Mouse (Mus musculus): ENCODE results near the gene Plagl1. TPM values are rescaled to one million over a fixed set of nuclear protein-coding genes. Genes with fewer than 3 reads are reported as not detected.

The Plagl1 gene
- total and polyA plus RNA-seq, 3 experiments = 0.48 to 1.7 (median 0.87) TPM

DNA sequence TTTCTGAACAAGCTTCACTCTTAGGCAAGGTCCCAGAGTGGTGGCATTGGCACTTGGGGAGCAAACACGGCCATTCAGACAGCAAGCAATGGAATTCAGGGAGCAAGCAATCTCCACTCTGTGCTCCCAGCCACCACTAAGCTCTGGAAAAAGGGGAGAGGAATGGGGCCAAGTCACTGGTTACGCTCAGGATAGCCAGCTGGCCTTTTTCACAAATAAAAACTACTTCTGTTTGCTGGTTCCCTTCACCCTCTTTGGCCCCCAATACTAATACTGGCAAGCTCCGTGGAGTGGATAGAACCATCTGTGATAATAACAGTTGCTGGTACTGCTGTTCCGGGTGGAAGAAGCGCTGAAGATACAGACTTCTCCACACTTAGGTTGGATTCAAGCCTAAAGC is 91.0 kb downstream of the Plagl1 start:
- Histone ChIP-seq H3K4me3 (replicated peaks in 1 of 3; ENCODE audit: low read depth in 2 of 3, low read length in 2 of 3, poor library complexity in 1 of 3) (no peak overlapping the region), H3K79me2 (replicated peaks; ENCODE audit: control insufficient read depth, extremely low read depth, insufficient read depth, poor library complexity, severe bottlenecking) (no peaks in the 10 kb centered on the region), H3K27me3 (replicated peaks) (no peaks in the 10 kb centered on the region), H3K4me1 (ENCODE audit: control insufficient read depth in 1 of 2, insufficient read depth in 2 of 2) (peaks cover 0 to 8% of the 10 kb centered on the region in 2 experiments; a peak in 2 of 4 replicates), H3K9me3 (replicated peaks; ENCODE audit: low read length) (no peaks in the 10 kb centered on the region), H3K36me3 (replicated peaks in 1 of 2; ENCODE audit: control insufficient read depth in 1 of 2, insufficient read depth in 1 of 2, low read length in 1 of 2) (no peaks in the 10 kb centered on the region), H3K27ac (ENCODE audit: insufficient read depth, low read depth) (no peak overlapping the region), H3K4me2 (ENCODE audit: insufficient read depth, low read depth, poor library complexity, severe bottlenecking) (no peak overlapping the region), H3K9ac (ENCODE audit: insufficient read depth, low read depth) (no peak overlapping the region)
- TF ChIP-seq JUN (IDR thresholded peaks at IDR 0.05; ENCODE audit: insufficient read depth, low read depth, low read length) (no peak), ETS1 (conservative IDR thresholded peaks at IDR 0.05; ENCODE audit: low read depth, low read length) (no peak), ZMIZ1 (IDR thresholded peaks at IDR 0.05; ENCODE audit: low read depth, low read length) (no peak), ZKSCAN1 (IDR thresholded peaks at IDR 0.05; ENCODE audit: borderline replicate concordance, low read depth, low read length) (no peak), POLR2A (IDR thresholded peaks at IDR 0.05; ENCODE audit: low read depth, low read length) (no peak), UBTF (IDR thresholded peaks at IDR 0.05; ENCODE audit: low read depth, low read length) (no peak), E2F4 (IDR thresholded peaks at IDR 0.05; ENCODE audit: insufficient replicate concordance, low read depth, low read length) (no peak), MEF2A (IDR thresholded peaks at IDR 0.05; ENCODE audit: borderline replicate concordance, low read depth, low read length) (no peak)
- in situ Hi-C loops (cut with MboI; ENCODE audit: low pct_ligation_motif_present, low pct_unique_long_range_greater_than_20kb, low sequenced_read_pairs) (no loop called here), dilution Hi-C loops (cut with MboI; ENCODE audit: extremely low pct_ligation_motif_present, extremely low pct_unique_long_range_greater_than_20kb, low sequenced_read_pairs) (no loop called here)
- DNase-seq (ENCODE audit: extremely low read depth) = no peak

DNA sequence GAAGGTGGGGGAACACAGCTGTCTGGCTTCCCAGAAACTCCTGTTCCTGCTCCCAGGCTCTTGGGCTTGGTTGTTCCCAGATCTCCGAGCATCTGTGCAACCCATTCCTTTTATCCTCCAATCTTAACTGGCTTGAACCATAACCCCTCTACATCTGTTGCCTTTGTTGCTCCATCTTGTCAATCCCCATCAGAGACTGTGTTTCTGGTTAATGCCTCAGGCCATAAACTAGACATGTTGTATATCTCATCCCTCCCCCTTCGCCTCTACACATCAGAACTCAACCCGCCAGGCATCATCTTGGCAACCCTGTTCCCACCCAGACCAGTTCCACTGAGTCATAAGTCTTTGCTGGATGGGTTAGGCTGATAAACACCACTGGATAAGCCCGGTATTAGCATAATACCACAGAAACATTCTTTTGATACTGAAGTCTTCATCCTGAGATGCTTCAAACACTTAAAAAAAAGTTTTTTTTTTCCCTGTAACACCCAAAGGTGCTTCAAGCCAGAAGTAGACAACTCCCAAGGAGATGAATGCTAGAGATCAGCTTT is 92.6 kb downstream of the Plagl1 start:
- dilution Hi-C loops (cut with MboI; ENCODE audit: extremely low pct_ligation_motif_present, extremely low pct_unique_long_range_greater_than_20kb, low sequenced_read_pairs) = no loop called here
- H3K27ac ChIP-seq (ENCODE audit: insufficient read depth, low read depth) = no peak overlapping the region
- no peak overlapping the region for H3K4me3 ChIP-seq (replicated peaks in 1 of 3; ENCODE audit: low read depth in 2 of 3, low read length in 2 of 3, poor library complexity in 1 of 3)
- no peak overlapping the region for H3K4me2 ChIP-seq (ENCODE audit: insufficient read depth, low read depth, poor library complexity, severe bottlenecking)
- in situ Hi-C loops (cut with MboI; ENCODE audit: low pct_ligation_motif_present, low pct_unique_long_range_greater_than_20kb, low sequenced_read_pairs) = no loop called here
- H3K4me1 ChIP-seq (ENCODE audit: control insufficient read depth in 1 of 2, insufficient read depth in 2 of 2) = peaks cover 0 to 8% of the 10 kb centered on the region in 2 experiments; a peak in 2 of 4 replicates
- H3K79me2 ChIP-seq (replicated peaks; ENCODE audit: control insufficient read depth, extremely low read depth, insufficient read depth, poor library complexity, severe bottlenecking) = no peaks in the 10 kb centered on the region
- TF ChIP-seq BHLHE40 (IDR thresholded peaks at IDR 0.05; ENCODE audit: low read depth, low read length) (no peak), GABPA (IDR thresholded peaks at IDR 0.05; ENCODE audit: insufficient replicate concordance, low read depth, low read length) (no peak), ZC3H11A (IDR thresholded peaks at IDR 0.05; ENCODE audit: low read depth, low read length) (no peak), CHD2 (IDR thresholded peaks at IDR 0.05; ENCODE audit: low read length) (no peak), UBTF (IDR thresholded peaks at IDR 0.05; ENCODE audit: low read depth, low read length) (no peak), SMC3 (IDR thresholded peaks at IDR 0.05; ENCODE audit: low read depth, low read length) (no peak), USF1 (IDR thresholded peaks at IDR 0.05; ENCODE audit: low read depth, low read length) (no peak), POLR2AphosphoS2 (IDR thresholded peaks at IDR 0.05; ENCODE audit: low read depth, low read length) (no peak), ZKSCAN1 (IDR thresholded peaks at IDR 0.05; ENCODE audit: borderline replicate concordance, low read depth, low read length) (no peak), MEF2A (IDR thresholded peaks at IDR 0.05; ENCODE audit: borderline replicate concordance, low read depth, low read length) (no peak), JUND (conservative IDR thresholded peaks at IDR 0.05; ENCODE audit: low read depth, low read length) (no peak), MAZ (IDR thresholded peaks at IDR 0.05; ENCODE audit: low read depth, low read length) (no peak)
- H3K9ac ChIP-seq (ENCODE audit: insufficient read depth, low read depth) = no peak overlapping the region
- H3K36me3 ChIP-seq (replicated peaks in 1 of 2; ENCODE audit: control insufficient read depth in 1 of 2, insufficient read depth in 1 of 2, low read length in 1 of 2) = no peaks in the 10 kb centered on the region
- no peak for DNase-seq (ENCODE audit: extremely low read depth)
- H3K27me3 ChIP-seq (replicated peaks) = no peaks in the 10 kb centered on the region
- no peaks in the 10 kb centered on the region for H3K9me3 ChIP-seq (replicated peaks; ENCODE audit: low read length)

Data from CH12.LX (cell line).